Mouse (Mus musculus) T-cell, adult 2 months (primary cell): ENCODE results near the gene Dock8.
"Not testable (repeated sequence)": the region's sequence is repeated elsewhere in the genome, so short reads cannot be mapped to it uniquely, and the experiment has no call there.

ENCODE experiments used
- DNase-seq: peaks from one replicate; pipeline ENCODE4 v3.0.0; 2022; ENCODE audit warnings: low spot score

Gene Dock8

DNA sequence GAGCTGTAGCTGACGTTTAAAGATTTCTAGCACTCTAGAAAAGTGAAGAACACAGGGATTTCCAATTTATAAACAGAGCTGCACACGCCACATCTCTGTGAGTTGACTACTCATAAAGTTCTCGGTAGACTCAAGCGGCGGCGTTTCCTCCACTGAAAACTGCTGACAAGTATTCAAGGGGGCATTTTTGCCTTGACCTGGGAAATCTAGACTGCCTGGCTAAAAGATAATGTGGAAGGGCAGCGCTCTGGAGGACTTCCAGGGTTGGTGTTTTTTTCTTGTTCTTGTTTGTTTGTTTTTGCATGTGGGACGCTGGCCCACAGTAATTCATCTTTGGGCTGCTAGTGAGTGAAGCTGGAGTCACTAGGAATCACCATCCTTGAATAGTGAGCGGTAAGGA is 819 bp downstream of the Dock8 start:
- DNase-seq: no peak

DNA sequence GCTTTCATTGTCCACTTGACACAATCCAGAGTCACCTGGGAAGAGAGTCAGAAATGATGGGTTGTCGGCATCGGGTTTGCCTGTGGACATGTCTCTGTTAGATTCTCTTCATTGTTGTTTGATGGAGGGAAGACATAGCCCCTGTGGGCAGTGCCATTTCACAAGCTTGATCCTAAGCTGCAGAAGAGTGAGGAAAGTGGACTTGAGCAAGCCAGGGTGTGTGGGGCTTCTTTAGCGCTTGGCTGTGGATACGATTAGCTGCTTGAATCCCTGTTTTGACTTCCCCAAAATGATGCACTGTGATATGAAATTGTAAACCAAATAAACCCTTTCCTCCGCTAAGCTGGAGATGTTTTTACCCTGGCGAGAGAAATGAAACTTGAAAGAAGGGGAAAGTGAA is 2.7 kb downstream of the Dock8 start:
- no peak for DNase-seq

DNA sequence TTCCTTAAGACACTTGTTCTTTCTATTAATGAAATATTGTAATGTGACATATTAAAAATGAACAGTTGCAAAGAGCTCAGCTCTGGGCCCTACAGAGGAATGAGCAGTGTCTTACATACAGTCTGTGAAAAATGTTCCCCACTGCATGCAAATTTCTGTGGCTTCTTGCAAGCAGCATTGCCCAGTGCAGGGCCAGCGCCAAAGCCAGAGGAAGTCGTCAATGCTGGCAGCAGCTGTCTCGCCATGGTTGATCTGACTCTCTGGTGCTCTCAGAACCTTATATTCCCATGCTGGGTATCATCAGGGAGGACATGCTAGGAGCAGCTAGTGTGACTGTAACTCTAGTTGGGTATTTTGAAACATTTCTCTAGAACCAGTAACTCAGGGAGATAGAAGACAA is 3.5 kb downstream of the Dock8 start:
- DNase-seq: no peak

DNA sequence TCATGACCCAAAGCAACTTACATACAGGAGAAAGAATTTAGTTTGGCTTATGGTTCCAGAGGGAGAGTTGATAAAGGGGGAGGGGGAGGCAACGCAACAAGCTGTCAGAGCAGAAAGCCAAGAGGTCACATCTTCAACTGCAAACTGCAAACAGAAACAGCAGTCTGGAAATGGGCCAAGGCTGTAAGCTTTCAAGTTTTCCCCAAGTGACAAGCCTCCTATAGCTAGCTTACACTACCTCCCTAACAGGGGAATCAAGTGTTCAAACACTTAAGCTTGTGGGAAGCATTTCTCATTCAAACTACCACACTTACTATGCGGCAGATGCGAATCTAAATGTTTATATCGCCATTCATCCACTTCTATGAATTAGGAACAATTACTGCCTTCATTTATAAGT is 4.5 kb downstream of the Dock8 start:
- DNase-seq: peak; percentile 23

DNA sequence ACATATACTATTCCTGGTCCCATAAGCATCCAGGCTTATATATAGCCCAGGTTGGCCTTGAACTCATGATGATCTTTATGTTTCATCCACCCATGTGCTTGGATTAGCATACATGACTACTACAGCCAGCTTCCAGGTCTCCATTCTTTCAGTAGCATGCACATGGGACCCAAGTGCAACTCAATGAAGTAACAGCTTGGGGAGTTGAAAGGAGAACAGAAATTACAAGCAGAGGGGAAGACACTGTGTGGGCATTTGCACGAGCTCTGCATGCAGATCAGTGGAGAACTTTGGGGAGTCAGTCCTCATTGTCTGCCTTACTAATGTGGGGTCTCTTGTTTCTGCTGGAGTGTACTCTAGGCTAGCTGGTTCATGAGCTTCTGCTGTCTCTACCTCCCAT is 7.4 kb downstream of the Dock8 start:
- DNase-seq: no peak

DNA sequence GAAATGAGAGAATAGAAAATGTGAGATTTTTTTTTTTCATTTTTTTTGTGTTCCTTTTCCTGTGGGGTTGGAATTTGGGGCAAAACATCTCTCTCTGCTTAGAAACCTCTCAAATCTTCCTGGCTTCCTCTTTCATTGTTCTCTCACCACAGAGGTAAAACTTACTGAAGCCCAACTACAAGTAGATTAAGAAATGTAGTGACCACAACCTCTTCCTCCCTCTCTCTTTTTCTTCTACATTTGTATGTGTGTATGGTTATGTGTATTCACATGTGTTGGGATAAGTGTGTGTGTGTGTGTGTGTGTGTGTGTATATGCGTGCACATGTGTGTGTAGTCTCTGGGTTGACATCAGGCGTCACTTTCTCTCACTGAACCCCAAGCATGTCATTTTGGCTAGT is 9.2 kb downstream of the Dock8 start:
- no peak for DNase-seq

DNA sequence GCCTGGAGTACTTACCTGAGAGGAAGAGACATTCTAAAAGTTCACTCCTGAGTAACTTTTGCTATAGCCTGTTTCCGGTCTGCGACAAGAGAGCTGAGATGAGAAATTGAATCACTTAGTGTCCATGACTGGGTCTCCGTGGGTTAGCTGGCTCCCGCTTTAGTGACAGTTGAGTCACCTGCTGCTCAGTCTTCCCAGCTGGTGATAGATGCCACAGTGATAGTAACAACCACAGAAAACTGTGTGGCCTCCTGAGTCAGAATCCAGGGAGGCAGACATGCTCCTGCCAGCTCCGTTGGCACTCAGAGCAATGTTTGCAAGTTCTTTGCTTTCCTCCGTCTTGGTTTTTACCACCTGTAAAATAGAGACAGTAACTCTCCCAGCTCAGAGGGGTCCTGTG is 23.4 kb downstream of the Dock8 start:
- no peak for DNase-seq

DNA sequence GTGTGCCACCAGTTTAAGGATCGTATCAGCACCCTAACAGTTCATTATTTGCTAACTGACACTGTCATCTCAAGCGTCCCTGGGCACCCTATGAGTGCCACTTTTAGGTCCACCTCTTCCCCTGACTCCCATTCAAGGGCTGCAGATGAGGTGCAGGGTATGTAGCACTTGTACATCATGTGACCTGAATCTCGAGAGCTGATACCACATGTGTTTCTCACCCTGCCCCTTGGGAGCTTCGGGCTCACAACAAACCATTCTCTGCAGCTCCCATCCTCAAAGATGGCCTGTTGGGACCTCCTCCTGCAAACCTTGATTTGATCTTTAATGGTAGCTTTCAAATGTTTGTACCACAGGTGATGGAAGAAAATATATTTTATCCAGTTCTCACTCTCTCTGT is 32.4 kb downstream of the Dock8 start:
- no peak for DNase-seq

DNA sequence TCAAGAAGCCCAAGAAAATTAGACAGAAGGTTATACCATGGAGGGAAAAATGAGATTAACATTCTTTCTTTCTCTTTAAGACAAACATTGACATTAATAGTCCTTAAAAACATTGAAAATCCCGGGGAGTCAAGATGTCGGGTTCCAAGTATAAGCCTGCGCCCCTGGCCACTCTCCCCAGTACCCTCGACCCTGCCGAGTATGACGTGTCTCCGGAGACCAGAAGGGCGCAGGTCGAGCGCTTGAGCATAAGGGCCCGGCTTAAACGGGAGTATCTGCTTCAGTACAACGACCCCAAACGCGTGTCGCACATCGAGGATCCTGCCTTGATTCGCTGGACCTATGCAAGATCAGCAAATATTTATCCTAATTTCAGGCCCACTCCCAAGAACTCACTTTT is 33.7 kb downstream of the Dock8 start:
- not testable (repeated sequence) for DNase-seq

DNA sequence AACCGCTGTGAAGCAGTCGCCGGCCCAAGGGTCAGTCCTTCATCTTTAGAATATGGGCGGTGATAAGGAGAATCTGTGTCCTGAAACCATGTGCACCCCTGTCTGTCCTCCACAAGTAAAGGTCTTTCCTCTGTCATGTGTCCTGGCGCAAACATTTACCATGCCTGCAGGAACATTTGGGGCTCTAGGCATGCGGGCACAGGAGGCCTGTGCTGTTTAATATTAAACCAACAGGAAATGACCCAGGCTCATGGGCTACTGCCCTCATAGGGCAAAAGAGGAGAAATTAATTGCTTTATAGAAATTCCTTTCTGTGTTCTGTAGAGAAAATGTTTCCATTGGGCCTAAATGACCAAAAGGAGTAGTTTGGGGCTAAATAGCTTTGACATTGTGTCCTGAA is 36.5 kb downstream of the Dock8 start:
- no peak for DNase-seq

DNA sequence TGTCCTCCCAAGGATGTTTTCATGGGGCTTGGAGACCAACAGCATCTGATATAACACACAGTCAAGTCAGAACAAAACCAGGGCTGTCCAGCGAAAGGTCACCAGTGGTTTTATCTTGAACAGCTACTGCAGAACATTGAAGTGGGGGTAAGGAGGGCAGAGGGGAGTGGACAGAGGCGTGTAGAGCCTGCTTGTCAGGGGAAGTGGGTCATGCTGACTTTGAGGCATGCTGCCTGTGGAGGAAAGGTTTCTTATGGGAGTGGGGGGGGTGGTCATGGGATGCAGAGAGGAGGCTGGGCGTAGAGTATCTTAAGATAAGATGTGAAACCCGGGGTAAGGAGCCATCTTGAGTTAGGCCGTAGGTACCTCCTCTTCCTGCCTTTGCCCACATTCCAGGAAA is 37.5 kb downstream of the Dock8 start:
- no peak for DNase-seq

DNA sequence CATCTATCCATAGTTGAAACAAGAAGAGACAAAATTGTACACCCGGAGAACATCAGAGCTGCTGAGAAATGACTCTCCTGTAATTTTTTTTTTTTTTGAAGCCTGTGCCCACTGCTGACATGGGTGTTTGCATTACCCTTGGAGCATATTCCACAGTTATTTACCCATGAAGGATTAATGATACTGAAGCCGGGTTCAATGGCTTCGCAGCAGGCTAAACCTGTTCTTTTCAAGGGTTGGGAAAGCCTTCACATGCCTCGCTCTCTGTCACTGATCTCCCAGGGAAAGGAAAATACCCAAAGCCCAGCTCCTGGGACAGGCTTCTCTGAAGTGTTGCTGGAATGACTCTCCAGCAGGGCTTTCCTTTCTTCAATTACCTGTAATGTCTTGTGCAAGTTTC is 37.9 kb downstream of the Dock8 start:
- no peak for DNase-seq

DNA sequence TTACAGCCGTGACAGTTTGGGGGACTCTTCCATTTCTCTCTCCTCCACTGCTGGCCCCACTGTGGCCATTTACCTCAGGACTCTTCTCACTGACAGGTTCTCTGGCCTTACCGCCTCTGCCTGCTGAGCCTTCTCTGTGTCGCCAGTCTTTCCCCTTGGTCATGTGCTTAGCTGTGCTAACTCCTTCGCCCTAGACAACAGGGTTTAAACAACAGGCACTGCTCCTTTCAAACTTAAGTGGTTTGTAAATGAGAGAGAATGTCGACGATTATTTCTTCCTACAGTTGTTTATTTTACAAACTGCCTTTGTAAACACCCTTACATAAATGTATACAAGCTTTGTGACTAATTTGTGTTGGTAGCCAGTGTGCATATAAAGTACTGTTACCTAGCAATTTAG is 39.0 kb downstream of the Dock8 start:
- no peak for DNase-seq

DNA sequence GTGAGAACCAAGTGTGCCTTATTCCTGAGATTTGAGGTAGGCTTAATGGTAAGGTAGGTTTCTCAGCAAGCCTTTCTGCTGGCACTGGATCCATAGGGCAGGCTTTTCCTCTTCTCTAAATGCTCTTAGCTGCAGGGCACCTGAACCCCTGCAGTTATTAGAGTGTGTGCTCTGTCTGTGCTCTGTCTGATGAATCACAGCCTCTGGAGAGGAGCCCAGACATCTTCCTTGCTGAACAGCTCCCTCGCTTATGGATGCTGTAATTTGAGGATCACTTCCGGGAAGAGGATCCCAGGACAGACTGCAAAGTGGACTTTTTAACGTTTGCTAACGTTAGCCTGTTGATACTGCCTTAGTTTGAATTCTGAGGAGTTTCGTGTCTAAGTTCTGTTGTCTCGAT is 41.9 kb downstream of the Dock8 start:
- DNase-seq: no peak

DNA sequence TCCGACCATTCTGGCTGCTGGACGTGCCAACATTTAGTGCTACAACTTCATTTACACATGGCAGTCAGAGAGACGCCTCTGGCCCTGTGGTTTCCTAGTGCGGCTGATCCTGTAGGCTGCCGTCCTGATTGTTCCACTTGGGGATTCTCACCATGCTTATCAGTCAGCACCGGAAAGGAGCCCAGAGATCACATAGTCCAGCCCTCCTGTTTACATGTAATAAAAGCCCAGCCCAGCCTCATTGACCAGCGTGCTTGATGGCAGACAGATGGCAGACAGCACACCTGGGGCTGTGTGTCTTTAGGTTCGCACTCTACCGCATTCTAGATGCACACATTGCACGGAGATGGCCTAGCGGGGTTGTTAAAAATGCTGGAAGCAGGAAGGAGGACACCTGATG is 43.6 kb downstream of the Dock8 start:
- DNase-seq: no peak

DNA sequence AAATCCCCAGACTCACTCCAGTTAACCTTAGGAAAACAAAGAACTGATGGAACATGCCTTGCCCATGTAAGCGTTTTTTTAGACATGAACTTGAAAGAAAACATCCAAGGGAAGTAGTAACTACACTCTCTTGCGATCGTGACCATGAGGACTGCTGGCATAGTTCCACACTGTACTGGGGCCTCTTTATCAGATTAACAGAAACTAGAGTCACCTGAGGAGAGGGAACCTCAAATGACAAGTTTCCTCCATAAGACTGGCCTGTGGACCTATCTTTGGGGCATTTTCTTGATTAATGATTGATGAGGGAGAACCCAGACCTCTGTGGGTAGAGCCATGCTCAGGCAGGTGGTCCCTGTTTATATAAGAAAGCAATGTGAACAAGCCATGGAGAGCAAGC is 44.7 kb downstream of the Dock8 start:
- DNase-seq: no peak

DNA sequence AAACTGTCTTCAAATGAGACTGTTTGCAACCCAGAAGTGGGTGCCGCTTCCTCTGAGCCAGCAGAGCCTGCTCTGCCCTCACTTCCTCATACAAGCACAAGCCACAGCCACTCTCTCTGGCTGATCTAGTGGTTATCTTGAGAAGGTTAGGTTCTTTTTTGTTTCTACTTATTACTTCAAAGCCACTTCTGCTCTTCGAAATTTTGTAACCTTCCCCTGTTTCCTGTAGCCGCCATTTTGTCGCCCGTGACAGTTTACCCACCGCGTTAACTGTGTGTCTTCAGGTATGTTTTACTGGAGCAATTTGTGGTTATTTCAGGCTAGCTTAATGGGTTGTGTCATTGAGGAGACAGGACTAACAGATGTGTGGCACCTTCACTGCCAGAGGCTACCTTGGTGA is 53.0 kb downstream of the Dock8 start:
- peak; percentile 86 for DNase-seq

DNA sequence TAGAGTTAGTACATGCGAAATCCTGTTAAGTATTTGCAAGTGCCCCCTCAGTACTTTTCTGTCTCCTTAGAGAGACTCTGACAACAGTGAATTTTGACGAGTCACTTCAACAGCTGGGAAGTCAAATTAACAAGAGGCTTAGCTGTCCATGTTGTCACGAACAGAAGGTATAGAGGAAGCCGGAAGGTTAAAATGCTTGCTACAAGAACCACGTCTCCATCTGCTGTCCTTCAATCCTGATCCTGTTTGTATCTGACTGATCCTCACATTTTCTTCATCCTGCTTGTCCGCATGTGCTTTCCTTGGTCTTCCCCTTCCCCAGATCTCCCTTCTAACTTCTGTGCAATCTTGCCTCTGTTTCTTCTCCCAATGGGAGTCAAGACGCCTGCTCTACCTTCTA is 53.8 kb downstream of the Dock8 start:
- no peak for DNase-seq

DNA sequence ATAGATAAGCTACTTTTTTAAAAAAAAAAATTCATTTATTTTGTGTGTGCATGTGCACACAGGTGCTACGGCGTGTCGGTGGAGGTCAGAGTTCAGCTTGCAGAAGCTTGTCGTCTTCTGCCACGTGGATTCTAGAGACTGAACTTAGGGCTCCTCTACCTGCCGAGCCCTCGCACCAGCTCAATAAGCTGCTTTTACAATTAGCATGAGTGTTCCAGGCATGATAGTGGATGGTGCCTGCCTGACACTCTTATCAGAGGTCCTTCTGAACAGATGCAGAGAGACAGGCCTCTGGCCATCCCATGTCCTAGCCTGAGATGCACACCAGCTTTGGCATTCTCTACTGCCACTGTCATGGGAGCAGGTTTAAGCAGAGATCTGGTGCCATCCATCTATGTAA is 55.7 kb downstream of the Dock8 start:
- no peak for DNase-seq

DNA sequence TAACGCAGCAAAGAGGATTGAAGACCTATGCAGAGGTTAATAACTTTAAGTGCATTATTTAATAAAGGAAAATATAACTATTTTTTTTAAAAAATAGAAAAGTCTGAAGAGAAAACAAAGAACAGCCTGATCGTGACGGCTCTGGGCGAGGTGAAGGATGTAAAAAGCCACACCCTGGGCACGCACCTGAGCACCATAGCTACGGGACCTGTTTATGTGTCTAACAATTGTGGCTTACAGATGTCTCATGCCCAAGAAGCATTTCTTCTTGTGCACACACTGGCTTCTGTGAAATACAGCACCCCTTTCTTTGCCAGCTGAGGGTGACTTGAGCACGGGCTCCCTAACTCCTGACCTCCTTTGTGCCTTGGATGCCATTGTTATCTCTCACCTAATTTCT is 56.2 kb downstream of the Dock8 start:
- peak; percentile 41 for DNase-seq

DNA sequence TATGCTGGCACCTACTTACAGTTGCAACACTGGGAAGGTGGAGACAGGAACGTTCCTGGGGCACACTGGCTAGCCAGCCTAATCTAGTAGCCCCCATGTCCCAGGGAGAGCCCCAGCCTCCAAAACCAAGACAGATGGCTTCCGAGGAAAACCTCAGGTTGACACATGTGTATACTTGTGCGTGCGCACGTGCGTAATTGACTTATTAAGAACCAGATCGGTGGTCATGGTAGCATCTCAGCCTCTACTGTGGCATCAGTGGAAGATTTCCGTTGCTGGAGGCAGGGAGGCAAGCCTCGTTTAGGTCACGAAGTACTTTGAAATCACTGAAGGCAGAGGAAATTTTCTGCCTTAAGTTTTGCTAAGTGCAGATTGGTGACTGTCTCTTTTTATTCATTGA is 56.9 kb downstream of the Dock8 start:
- DNase-seq: no peak

DNA sequence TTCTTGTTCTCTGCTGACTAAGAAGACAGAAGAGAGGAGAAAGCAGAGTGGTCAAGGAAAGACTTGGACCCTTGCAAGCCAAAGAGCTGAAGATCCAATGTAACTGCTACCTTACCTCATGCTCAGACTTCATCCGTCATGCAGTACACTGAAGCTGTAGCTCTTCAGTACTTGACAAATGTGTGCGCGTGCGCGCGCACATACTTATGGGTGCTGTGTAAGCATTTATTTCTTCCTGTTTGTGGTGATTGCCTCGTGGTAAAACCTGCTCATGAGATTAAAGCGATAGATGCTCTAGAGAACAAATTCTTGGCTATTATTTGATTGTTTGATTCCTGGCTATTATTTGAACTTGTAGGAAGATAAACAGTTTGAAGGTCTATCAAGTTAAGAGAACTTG is 58.5 kb downstream of the Dock8 start:
- peak; percentile 49 for DNase-seq

DNA sequence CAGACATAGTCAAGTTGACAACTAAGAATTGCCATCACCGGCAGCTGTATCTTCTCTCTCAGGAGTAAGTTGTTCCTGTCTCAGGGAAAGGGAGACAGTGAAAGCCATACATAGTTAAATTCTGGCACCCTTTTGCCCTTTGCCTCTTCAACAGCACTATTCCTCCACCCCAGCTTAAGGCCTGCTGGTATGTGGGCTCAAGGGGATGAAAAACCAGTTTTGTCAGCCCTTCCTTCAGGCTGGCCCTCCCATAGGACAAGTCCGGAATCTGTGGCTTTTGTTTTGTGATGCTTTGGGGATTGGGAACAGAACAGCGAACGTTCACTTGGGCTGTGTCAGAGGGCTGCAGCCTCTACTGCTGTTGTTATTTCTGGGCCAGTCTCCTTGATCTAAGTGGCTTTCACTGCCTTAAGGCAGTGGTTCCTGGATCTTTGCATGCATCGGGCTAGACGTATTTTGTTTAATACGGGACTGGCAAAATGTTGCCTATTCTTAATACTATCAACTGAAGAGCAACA is 60.6 kb downstream of the Dock8 start:
- no peak for DNase-seq

DNA sequence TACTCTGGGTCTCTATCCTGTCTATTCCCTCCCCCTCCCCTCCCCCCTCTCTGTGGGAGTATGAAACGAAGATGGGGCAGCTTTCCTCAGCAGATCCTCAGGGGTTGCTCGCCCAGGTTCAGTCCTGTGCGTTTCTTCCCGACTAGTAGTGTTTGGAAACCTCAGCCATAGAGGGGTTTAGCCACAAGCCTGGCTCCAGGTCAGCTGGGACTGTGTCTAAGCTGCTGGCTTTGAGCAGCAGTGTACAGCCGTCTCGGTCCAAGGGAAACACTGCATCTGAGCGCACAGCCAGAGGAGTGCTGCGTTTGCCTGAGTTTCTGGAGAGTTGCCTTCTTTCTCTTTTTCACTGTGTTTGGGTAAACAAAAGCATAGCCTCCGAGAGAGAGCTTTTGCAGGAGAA is 61.0 kb downstream of the Dock8 start:
- no peak for DNase-seq

DNA sequence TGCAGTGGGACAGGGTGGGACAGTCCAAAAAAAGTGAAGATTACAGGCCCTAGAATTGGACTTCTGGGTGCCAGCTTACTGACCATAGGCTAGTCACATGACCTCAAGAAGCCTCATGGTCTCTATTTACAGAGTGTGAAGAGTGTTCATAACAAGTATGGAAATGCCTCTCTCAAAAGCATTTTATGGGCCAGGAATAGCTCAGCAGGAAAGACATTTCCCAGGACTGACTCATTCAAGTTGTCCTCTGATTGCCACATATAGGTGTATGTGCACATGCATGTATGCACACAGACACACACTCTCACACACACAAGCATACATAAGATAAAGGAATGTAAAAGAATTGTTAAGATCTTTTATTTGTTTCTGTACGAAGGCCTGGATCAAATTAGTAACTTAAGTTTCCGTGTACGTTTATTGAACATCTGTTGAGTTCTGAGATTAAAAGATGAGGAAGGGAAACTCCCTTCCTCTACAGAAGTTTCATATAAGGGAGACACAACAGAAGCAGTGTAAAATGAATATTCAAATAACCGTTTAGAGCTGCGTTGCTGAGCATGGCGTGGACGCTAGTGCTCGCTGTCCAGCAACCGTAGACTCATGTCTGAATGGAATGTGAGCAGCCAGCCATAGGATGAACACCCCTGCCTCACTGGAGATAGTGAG is 63.0 kb downstream of the Dock8 start:
- no peak for DNase-seq
